Comparison of ENCODE assay signal across 14 mouse cellular contexts in the genomic region with DNA sequence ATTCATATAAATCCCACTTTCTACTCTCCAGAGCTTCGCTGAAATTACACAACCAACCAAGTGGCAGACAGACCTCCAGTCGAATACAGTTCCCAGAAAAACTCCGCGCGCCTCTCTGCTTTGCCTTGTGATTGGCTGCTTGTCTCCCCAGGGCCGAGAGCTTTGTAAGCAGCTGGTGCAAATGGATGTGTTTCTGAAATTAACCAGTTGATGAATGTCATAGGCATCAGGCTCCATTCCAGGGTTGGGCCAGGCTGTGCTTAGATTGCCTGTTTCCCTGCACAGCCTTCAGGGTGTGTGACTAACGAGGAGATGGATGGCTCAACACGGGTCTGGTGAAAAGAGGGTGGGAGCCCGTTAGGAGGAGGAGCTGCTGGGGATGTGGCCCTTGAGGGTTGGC. TPM values are rescaled to one million over a fixed set of nuclear protein-coding genes. Genes with fewer than 3 reads are reported as not detected.
DNase-seq lines count a peak whose midpoint lies in the region; ATAC-seq lines count a peak whose summit lies in the region.
"Had no signal": no experiment of that assay in that cellular context is flagged by ENCODE, and none has a peak within 500 bp of the region (broad histone marks: within the 10 kb centered on the region; RNA-seq: fewer than 3 reads in every experiment).

No protein-coding gene starts in this region.

- H3K27ac ChIP-seq in hindbrain, embryonic 11.5 days (ENCODE audit: low read depth, low read length) = no peak overlapping the region
- no peak overlapping the region for H3K27ac ChIP-seq in hindbrain, embryonic 10.5 days
- H3K27ac ChIP-seq: embryonic facial prominence, embryonic 13.5 days; stomach, postnatal 0 days had no signal

- 47% methylated on average over 9 of the region's 9 CpGs for WGBS in hindbrain, embryonic 11.5 days
- WGBS in hindbrain, embryonic 10.5 days = 62% methylated on average over 9 of the region's 9 CpGs

- no peaks in the 10 kb centered on the region for H3K36me3 ChIP-seq in hindbrain, embryonic 11.5 days (ENCODE audit: control insufficient read depth, insufficient read depth, low read length)
- H3K36me3 ChIP-seq in hindbrain, embryonic 10.5 days = no peaks in the 10 kb centered on the region
- H3K36me3 ChIP-seq: embryonic facial prominence, embryonic 13.5 days had no signal

- peak; percentile 73 for ATAC-seq in hindbrain, embryonic 11.5 days (ENCODE audit: low FRiP score)

- no peaks in the 10 kb centered on the region for H3K9me3 ChIP-seq in hindbrain, embryonic 11.5 days (ENCODE audit: control insufficient read depth, low read length)
- H3K9me3 ChIP-seq in hindbrain, embryonic 10.5 days = no peaks in the 10 kb centered on the region
- H3K9me3 ChIP-seq: embryonic facial prominence, embryonic 13.5 days had no signal

- no peaks in the 10 kb centered on the region for H3K4me1 ChIP-seq in hindbrain, embryonic 11.5 days (replicated peaks; ENCODE audit: control insufficient read depth, insufficient read depth, low read length)
- peaks cover 33% of the 10 kb centered on the region for H3K4me1 ChIP-seq in hindbrain, embryonic 10.5 days (replicated peaks)

- DNase-seq in hindbrain, embryonic 11.5 days (ENCODE audit: low spot score) = peak; percentile 32
- DNase-seq in hindbrain, embryonic 10.5 days (ENCODE audit: low spot score) = no peak
- peak; percentile 54 to 64 for DNase-seq in right cerebral cortex, postnatal 10 days (ENCODE audit: low spot score in 2 of 2)
- no peak for DNase-seq in right cerebral cortex, postnatal 25 days
- DNase-seq in layer of hippocampus, postnatal 10 days (ENCODE audit: low spot score in 2 of 2) = peak; percentile 40 to 44
- DNase-seq in heart, postnatal 10 days = no peak
- DNase-seq in urinary bladder, adult 2 months (ENCODE audit: low spot score) = no peak
- DNase-seq: adrenal gland, postnatal 25 days; cerebellum, adult 18-20 months; heart, postnatal 4 days had no signal

- no peak overlapping the region for H3K4me2 ChIP-seq in hindbrain, embryonic 11.5 days (replicated peaks; ENCODE audit: low read depth, low read length)
- H3K4me2 ChIP-seq: embryonic facial prominence, embryonic 13.5 days had no signal

- H3K9ac ChIP-seq in hindbrain, embryonic 11.5 days (ENCODE audit: low read depth, low read length) = no peak overlapping the region
- H3K9ac ChIP-seq: embryonic facial prominence, embryonic 13.5 days had no signal

- H3K4me3 ChIP-seq in hindbrain, embryonic 11.5 days (ENCODE audit: low read depth, low read length) = no peak overlapping the region
- no peak overlapping the region for H3K4me3 ChIP-seq in hindbrain, embryonic 10.5 days
- H3K4me3 ChIP-seq: embryonic facial prominence, embryonic 13.5 days; megakaryocyte, embryonic 14.5 days had no signal

- H3K27me3 ChIP-seq in hindbrain, embryonic 11.5 days (ENCODE audit: control insufficient read depth, insufficient read depth, low read length) = no peaks in the 10 kb centered on the region
- H3K27me3 ChIP-seq in hindbrain, embryonic 10.5 days (ENCODE audit: insufficient read depth, poor library complexity, severe bottlenecking) = 0 out of 2 replicates have a peak, but pooled peaks cover 3% of the 10 kb centered on the region
- H3K27me3 ChIP-seq: CH12.LX; embryonic facial prominence, embryonic 13.5 days had no signal

- intact Hi-C loops in heart, postnatal 10 days (cut with DNase I) = loop anchor here (5.0 kb wide), 1 partner anchor 257 kb away; no protein-coding TSS in a partner anchor

RNA-seq across cellular contexts. Expression of gene Bcl9, which starts 36.9 kb away (rescaled TPM):
- polyA plus RNA-seq in hindbrain, embryonic 11.5 days (2014; fragmentation: Nextera tagmentation; extraction: Ambion mirVana) = 55.4 and 72.3 TPM in 2 replicates
- polyA plus RNA-seq in hindbrain, embryonic 10.5 days (2016; fragmentation: Nextera tagmentation; extraction: Ambion mirVana) = 52.3 and 71.6 TPM in 2 replicates
- 10 to 100 TPM; 70.9 to 73.6 TPM for total RNA-seq in layer of hippocampus, postnatal 10 days (2021)
- 10 to 100 TPM; 26.0 to 26.8 TPM for total RNA-seq in heart, postnatal 10 days (2021)
- 6.9 and 15.1 TPM in 2 replicates for polyA plus RNA-seq in urinary bladder, adult 2 months (2012; rRNA removed)

Comparison
In these comparisons a context has a peak if more than half of its experiments do, and no peak if none do; other contexts are left out.
1. DNase-seq: peak in hindbrain, embryonic 11.5 days (single experiment), right cerebral cortex, postnatal 10 days (2 of 2) and layer of hippocampus, postnatal 10 days (2 of 2); none in hindbrain, embryonic 10.5 days (single experiment), right cerebral cortex, postnatal 25 days (single experiment), heart, postnatal 10 days (0 of 2) and urinary bladder, adult 2 months (single experiment).